Mouse (Mus musculus) liver, embryonic 11.5 days (tissue): ENCODE measurements around the gene Alk. TPM values are rescaled to one million over a fixed set of nuclear protein-coding genes. Genes with fewer than 3 reads are reported as not detected.

Experiments used
- ATAC-seq: fragments of 200-750 bp; cut with Nextera tagmentation; replicated peaks from 2 replicates; pipeline ENCODE4 v1.8.0; 2017; ENCODE audit warnings: moderate number of reproducible peaks, mild to moderate bottlenecking, moderate TSS enrichment, moderate library complexity; ENCODE audit not compliant: low FRiP score
- DNase-seq: peaks from one replicate; pipeline ENCODE4 v3.0.0-alpha.2; 2017; ENCODE audit warnings: low spot score
- H3K27ac ChIP-seq: fragments of 300-500 bp; sonication (generic); 2 replicates; pipeline ENCODE4 v1.5.1; 2014; ENCODE audit warnings: mild to moderate bottlenecking, low read depth, low read length, control low read depth
- H3K27me3 ChIP-seq: fragments of 300-500 bp; sonication (generic); replicated peaks from 2 replicates; pipeline ENCODE4 v1.6.1; 2014; ENCODE audit warnings: low read length, mixed read lengths; ENCODE audit not compliant: control insufficient read depth, insufficient read depth
- H3K36me3 ChIP-seq: fragments of 300-500 bp; sonication (generic); 2 replicates; pipeline ENCODE4 v1.6.1; 2014; ENCODE audit warnings: mild to moderate bottlenecking, low read length, moderate library complexity, mixed read lengths; ENCODE audit not compliant: control insufficient read depth, insufficient read depth
- H3K4me1 ChIP-seq: fragments of 300-500 bp; sonication (generic); replicated peaks from 2 replicates; pipeline ENCODE4 v1.6.1; 2014; ENCODE audit warnings: low read length, mixed read lengths; ENCODE audit not compliant: control insufficient read depth, insufficient read depth
- H3K4me2 ChIP-seq: fragments of 300-500 bp; sonication (generic); 2 replicates; pipeline ENCODE4 v1.6.1; 2014; ENCODE audit warnings: mild to moderate bottlenecking, control low read depth, moderate library complexity
- H3K4me3 ChIP-seq: fragments of 300-500 bp; sonication (generic); 2 replicates; pipeline ENCODE4 v1.5.1; 2014; ENCODE audit warnings: low read depth, low read length, control low read depth
- H3K9ac ChIP-seq: fragments of 300-500 bp; sonication (generic); 2 replicates; pipeline ENCODE4 v1.6.1; 2014; ENCODE audit warnings: low read depth, low read length, control low read depth
- H3K9me3 ChIP-seq: fragments of 300-500 bp; sonication (generic); 2 replicates; pipeline ENCODE4 v1.6.1; 2016; ENCODE audit warnings: low read length, inconsistent platforms, mixed read lengths; ENCODE audit not compliant: control insufficient read depth
- WGBS: fragments of 180-500 bp; shearing (Covaris S2); extraction: QIAGEN DNeasy Blood & Tissue Kit; methylation state at CpG from one replicate; pipeline ENCODE4 v1.1.7; 2014; 5-methylcytosine and 5-hydroxymethylcytosine counted together
- polyA plus RNA-seq: library from polyadenylated mRNA; unstranded; fragments of >200 nt; fragmentation: Nextera tagmentation; extraction: Ambion mirVana; gene quantifications from 2 replicates; pipeline ENCODE4 v1.2.1, GENCODE M21; 2014

The Alk gene
- polyA plus RNA-seq, 1 experiment from 2014 or later, result 0.21 TPM

DNA sequence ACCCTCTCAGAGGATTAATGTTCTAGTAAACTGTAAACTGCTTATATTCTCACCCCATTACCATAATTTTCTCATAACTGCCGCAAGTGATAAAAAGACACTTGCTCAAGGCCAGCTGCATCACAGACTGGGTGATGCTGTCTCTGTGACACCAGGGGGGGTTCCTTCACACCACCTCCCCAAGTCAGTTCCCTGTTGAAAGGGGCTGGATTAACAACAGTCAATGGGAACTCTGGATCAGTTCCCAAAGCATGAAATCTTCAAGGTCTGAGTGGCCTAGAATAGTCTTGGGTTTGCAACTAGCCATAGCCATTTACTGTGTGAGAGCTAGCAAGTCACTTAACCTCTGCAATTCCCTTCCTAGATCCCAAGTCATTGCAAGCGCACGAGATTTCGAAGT is 492.9 kb downstream of the Alk start:
- Histone ChIP-seq H3K9me3 (no peaks in the 10 kb centered on the region), H3K4me2 (no peak overlapping the region), H3K27ac (no peak overlapping the region), H3K27me3 (no peaks in the 10 kb centered on the region), H3K4me1 (no peaks in the 10 kb centered on the region), H3K36me3 (no peaks in the 10 kb centered on the region), H3K9ac (no peak overlapping the region), H3K4me3 (no peak overlapping the region)
- ATAC-seq (no peak), DNase-seq (no peak)
- 90% methylated on average over 4 of the region's 4 CpGs for WGBS

DNA sequence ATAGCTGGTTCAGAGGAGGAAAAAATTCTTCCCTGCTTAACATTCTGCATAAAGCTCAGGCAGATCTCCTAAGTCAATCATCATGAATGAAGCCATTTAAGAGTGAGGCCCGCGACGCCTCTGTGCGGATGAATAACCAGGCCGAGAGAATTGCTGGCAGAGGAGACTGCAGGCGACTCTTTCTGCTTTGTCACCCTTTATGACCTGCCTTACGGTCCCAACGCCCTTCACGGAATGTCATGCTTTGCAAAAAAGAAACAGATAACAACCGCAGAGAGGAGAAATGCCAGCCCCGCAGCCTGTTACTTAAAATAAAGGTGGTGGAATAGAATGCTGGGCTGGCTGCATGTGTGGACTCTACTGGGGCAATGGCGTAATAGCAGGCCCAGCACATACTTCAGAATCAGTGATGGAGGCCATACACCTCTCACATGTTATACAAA is 517.1 kb downstream of the Alk start:
- Histone ChIP-seq H3K4me1 (no peaks in the 10 kb centered on the region), H3K36me3 (no peaks in the 10 kb centered on the region), H3K9me3 (no peaks in the 10 kb centered on the region), H3K4me2 (no peak overlapping the region), H3K27me3 (no peaks in the 10 kb centered on the region), H3K27ac (no peak overlapping the region), H3K4me3 (no peak overlapping the region), H3K9ac (no peak overlapping the region)
- WGBS, result 81% methylated on average over 12 of the region's 12 CpGs
- no peak for DNase-seq
- no peak for ATAC-seq

DNA sequence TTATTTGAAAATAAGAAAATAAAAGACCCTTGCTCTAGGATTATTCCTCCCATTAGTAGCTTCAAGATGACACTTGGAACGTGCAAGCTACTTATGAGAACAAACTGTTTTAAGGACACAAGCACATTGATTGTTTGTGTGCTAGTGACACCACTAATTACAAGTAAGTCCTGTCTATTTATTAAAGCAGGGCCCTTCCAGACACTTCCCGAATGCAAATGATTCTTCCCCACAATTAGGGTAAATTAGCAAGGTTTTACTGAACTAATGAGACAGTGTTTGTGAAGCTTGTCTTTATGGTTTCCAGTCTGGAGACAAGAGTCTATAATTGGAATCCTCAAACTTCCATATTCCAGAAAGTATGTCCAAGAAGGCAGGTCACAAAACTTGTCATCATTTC is 523.0 kb downstream of the Alk start:
- no peak overlapping the region for H3K9ac ChIP-seq
- no peaks in the 10 kb centered on the region; the same call in 1 of the 2 replicates for H3K9me3 ChIP-seq
- no peaks in the 10 kb centered on the region for H3K4me1 ChIP-seq
- DNase-seq (no peak), ATAC-seq (no peak)
- no peaks in the 10 kb centered on the region for H3K36me3 ChIP-seq
- no peak overlapping the region for H3K4me2 ChIP-seq
- no peaks in the 10 kb centered on the region for H3K27me3 ChIP-seq
- H3K4me3 ChIP-seq, result no peak overlapping the region
- no peak overlapping the region for H3K27ac ChIP-seq
- 76% methylated on average over 2 of the region's 2 CpGs for WGBS

DNA sequence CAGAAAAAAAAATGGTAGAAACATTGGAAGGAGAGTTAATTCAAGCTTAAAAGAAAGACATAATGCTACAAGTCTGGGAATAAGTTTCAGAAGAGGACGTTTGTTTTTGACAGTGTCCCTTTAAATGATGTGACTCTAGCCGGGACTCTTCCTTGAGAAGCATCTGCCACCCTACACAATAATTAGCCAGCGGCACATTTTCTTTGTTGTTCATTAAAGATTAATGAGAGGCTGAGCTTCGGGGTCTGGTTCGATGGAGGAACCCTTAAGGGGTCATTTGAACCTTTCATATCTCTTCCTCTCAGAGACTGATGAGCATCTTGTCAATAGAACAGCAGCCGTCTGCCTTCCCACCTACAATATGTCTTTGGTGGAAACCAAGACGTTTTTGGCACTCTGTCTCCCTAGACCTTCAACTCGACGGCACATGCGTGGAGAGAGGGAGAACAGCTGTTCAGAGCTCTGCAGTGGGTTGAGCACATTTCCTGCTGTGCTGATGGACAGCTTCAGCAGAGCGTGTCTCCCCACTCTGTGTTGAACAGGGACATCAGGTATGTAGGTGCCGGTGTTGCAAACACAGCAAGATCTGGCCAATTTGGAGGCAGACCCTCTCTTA is 528.0 kb downstream of the Alk start:
- Histone ChIP-seq H3K27me3 (no peaks in the 10 kb centered on the region), H3K36me3 (no peaks in the 10 kb centered on the region), H3K4me2 (no peak overlapping the region), H3K4me1 (no peaks in the 10 kb centered on the region), H3K27ac (no peak overlapping the region), H3K9ac (no peak overlapping the region), H3K4me3 (no peak overlapping the region), H3K9me3 (no peaks in the 10 kb centered on the region; the same call in 1 of the 2 replicates)
- 41% methylated on average over 12 of the region's 12 CpGs for WGBS
- DNase-seq, result no peak
- no peak for ATAC-seq

DNA sequence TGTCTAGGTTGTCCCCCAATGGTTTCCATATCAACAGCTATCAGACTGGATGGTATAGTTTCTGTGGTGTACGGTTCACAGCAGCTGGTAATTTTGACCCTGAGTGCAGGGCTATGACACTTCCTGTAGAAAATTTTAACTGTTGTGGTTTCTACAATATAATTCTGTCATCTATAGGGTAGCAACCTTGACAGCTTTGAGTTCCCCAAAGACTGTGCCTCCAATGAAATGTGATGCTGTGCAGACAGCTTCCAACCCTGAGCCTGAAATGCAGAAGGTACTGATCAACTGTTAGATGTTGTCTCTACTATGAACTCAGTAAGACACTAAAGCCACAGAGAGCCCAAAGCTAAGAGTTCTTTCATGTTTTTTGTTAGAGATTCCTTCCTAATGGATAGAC is 532.6 kb downstream of the Alk start:
- 57% methylated on average over 1 of the region's 1 CpGs for WGBS
- DNase-seq (no peak), ATAC-seq (no peak)
- no peak overlapping the region for H3K9ac ChIP-seq
- H3K9me3 ChIP-seq, result no peaks in the 10 kb centered on the region; the same call in 1 of the 2 replicates
- H3K4me1 ChIP-seq, result no peaks in the 10 kb centered on the region
- H3K4me2 ChIP-seq, result no peak overlapping the region
- no peak overlapping the region for H3K4me3 ChIP-seq
- H3K27me3 ChIP-seq, result no peaks in the 10 kb centered on the region
- no peaks in the 10 kb centered on the region for H3K36me3 ChIP-seq
- no peak overlapping the region for H3K27ac ChIP-seq

DNA sequence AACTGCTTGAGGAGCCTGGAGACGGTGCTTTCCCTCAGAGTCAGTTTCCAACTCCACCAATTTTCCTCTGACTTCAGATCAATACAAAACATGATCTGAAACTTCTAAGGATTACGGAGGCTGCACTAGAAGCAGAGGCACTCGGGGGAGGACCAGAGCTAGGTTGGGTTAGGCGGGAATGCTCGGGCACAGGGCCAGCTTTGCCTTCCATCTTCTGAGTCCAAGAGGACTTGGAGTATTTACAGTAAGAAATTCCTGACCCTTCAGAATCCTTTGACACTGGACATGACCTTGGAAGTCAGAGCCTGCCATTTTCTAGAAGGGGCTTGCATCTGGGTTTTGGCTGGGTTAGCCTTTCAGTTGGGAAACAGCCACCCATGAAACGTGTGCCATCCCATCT is 536.3 kb downstream of the Alk start:
- DNase-seq (no peak), ATAC-seq (no peak)
- 75% methylated on average over 6 of the region's 6 CpGs for WGBS

DNA sequence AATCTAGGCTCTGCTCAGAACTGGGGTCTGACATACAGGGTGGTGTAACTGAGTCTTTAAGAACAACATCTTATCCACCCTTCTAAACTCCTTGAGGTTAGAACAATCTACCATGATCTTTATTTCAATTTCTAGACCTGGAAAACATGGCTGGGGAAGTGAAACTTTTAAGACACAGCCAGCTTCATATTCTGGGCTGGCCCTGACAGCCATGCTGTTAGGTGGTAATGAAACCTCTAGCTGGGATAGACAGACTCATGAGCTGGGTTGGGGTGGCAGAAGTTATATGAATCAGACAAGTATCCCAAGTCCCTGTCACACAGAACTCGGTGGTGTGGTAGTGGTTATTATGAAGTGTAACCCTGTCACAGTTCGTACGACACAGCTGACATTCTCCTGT is 541.4 kb downstream of the Alk start:
- Histone ChIP-seq H3K27ac (no peak overlapping the region), H3K27me3 (no peaks in the 10 kb centered on the region), H3K36me3 (no peaks in the 10 kb centered on the region), H3K9me3 (no peaks in the 10 kb centered on the region), H3K9ac (no peak overlapping the region), H3K4me3 (no peak overlapping the region), H3K4me1 (no peaks in the 10 kb centered on the region), H3K4me2 (no peak overlapping the region)
- ATAC-seq (no peak), DNase-seq (no peak)
- WGBS, result 83% methylated on average over 3 of the region's 3 CpGs

More for the DNA sequence above, 536.3 kb downstream of the Alk start:
- Histone ChIP-seq H3K9ac (no peak overlapping the region), H3K27me3 (no peaks in the 10 kb centered on the region), H3K27ac (no peak overlapping the region), H3K36me3 (no peaks in the 10 kb centered on the region), H3K4me2 (no peak overlapping the region), H3K4me1 (no peaks in the 10 kb centered on the region), H3K4me3 (no peak overlapping the region), H3K9me3 (no peaks in the 10 kb centered on the region)

DNA sequence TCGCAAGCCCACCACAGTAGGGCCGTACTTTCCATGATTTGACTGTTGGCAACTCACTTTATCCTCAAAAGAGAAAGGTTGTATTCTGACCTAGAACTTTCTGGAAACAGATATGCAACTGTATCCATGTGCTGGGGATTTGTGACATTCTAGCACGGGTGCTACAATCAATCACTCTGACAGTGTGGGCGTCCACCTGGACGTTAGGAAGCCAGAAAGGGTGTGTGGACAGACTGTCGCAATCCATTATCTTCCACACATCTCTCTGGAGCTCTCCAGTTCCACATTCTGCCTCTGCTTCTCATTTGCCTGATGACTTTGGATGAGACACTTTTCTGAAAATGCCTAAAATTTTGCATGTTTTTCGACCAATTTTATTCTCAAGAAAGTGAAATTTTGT is 545.1 kb downstream of the Alk start:
- 66% methylated on average over 7 of the region's 7 CpGs for WGBS
- ATAC-seq (no peak), DNase-seq (no peak)
- H3K4me2 ChIP-seq, result no peak overlapping the region
- no peak overlapping the region for H3K27ac ChIP-seq
- H3K4me3 ChIP-seq, result no peak overlapping the region
- no peaks in the 10 kb centered on the region for H3K4me1 ChIP-seq
- H3K27me3 ChIP-seq, result no peaks in the 10 kb centered on the region
- no peaks in the 10 kb centered on the region for H3K9me3 ChIP-seq
- no peak overlapping the region for H3K9ac ChIP-seq
- H3K36me3 ChIP-seq, result no peaks in the 10 kb centered on the region

DNA sequence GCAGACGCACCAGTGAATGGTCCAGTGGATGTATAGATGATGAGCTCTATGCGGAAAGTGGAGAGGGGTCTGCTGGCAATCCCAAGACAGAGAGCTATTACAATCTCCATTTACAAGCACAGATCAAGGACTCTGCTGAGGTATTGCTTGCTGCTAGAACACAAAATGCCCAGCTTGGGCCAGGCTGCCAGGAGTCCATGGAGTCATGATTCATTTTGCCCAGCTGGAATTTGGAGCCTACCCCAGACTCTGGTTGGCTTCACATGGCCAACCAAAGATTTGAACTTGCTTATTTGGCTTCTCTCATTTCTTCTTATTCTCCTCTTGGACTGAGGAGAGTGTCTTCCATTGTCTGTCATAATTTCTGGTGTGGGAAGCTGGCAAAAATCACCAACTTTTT is 558.8 kb downstream of the Alk start:
- no peak for ATAC-seq
- H3K9ac ChIP-seq, result no peak overlapping the region
- no peaks in the 10 kb centered on the region for H3K4me1 ChIP-seq
- no peak overlapping the region for H3K27ac ChIP-seq
- no peak for DNase-seq
- WGBS, result 91% methylated on average over 2 of the region's 2 CpGs
- no peaks in the 10 kb centered on the region for H3K27me3 ChIP-seq
- H3K9me3 ChIP-seq, result no peaks in the 10 kb centered on the region
- H3K4me2 ChIP-seq, result no peak overlapping the region
- H3K4me3 ChIP-seq, result no peak overlapping the region
- H3K36me3 ChIP-seq, result no peaks in the 10 kb centered on the region
